Mouse (Mus musculus) cortical plate, adult 2 months (tissue): Measurements from ENCODE around the gene Chka. TPM values are rescaled to one million over a fixed set of nuclear protein-coding genes. Genes with fewer than 3 reads are reported as not detected.
A peak's percentile ranks its signal among the peaks of the same experiment; 100 is the strongest.

ENCODE experiments used
- H3K27ac ChIP-seq: fragments of 200-500 bp; 2 replicates; pipeline ENCODE4 v1.5.1; 2012; ENCODE audit warnings: low read length, control low read depth, inconsistent platforms; ENCODE audit not compliant: insufficient read depth
- H3K4me1 ChIP-seq: fragments of 200-500 bp; 2 replicates; pipeline ENCODE4 v1.6.1; 2011; ENCODE audit warnings: low read length; ENCODE audit not compliant: control insufficient read depth, insufficient read depth
- H3K4me3 ChIP-seq: fragments of 200-500 bp; 2 replicates; pipeline ENCODE4 v1.5.1; 2011; ENCODE audit warnings: mild to moderate bottlenecking, low read length, control low read depth; ENCODE audit not compliant: insufficient read depth
- CTCF ChIP-seq: fragments of 200-500 bp; IDR thresholded peaks from 2 replicates; pipeline ENCODE4 v1.5.1; 2011; ENCODE audit warnings: mild to moderate bottlenecking, control low read depth, low read length; ENCODE audit not compliant: insufficient read depth; ENCODE audit errors: extremely low read depth
- POLR2A ChIP-seq: fragments of 200-500 bp; IDR thresholded peaks from 2 replicates; pipeline ENCODE4 v1.6.1; 2011; ENCODE audit warnings: mild to moderate bottlenecking, low read length, control low read depth; ENCODE audit not compliant: insufficient read depth; ENCODE audit errors: extremely low read depth
- polyA plus RNA-seq: library from polyadenylated mRNA; depleted of rRNA; stranded (reverse); fragments of >200 nt; gene quantifications from 2 replicates; pipeline ENCODE4 v1.2.3, GENCODE M21; 2012

The Chka gene
- polyA plus RNA-seq, 1 experiment, result 134 TPM

GRCm38 (mm10) chr19:3897557-3897956 is 46.0 kb downstream of the Chka start:
- H3K27ac ChIP-seq, result no peak overlapping the region
- no peak overlapping the region for H3K4me3 ChIP-seq
- TF ChIP-seq CTCF (no peak), POLR2A (no peak)
- no peaks in the 10 kb centered on the region for H3K4me1 ChIP-seq

GRCm38 (mm10) chr19:3898952-3899351 is 47.4 kb downstream of the Chka start:
- no peak for TF ChIP-seq POLR2A
- no peak for TF ChIP-seq CTCF
- Histone ChIP-seq H3K27ac (no peak overlapping the region), H3K4me1 (no peaks in the 10 kb centered on the region), H3K4me3 (no peak overlapping the region)

DNA sequence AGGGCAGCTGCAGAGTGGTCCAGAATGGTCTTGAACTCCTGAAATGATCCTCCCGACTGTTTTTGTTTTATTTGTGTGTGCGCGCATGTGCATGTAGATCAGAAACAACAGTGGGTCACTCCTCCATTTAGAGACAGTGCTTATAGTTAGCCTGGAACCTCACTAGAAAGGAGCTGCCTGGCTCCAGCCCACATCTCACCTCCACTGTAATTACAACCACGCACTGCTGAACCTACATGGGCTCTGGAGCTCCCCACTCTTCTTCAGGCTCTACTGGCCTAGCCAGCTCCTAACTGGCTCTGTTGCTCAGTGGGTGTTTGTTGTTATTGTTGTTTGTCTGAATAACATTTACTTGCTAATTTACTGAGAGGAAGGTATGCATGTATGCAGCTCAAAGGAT is 48.0 kb downstream of the Chka start:
- Histone ChIP-seq H3K27ac (no peak overlapping the region), H3K4me1 (no peaks in the 10 kb centered on the region), H3K4me3 (no peak overlapping the region)
- TF ChIP-seq POLR2A, result no peak
- no peak for TF ChIP-seq CTCF

DNA sequence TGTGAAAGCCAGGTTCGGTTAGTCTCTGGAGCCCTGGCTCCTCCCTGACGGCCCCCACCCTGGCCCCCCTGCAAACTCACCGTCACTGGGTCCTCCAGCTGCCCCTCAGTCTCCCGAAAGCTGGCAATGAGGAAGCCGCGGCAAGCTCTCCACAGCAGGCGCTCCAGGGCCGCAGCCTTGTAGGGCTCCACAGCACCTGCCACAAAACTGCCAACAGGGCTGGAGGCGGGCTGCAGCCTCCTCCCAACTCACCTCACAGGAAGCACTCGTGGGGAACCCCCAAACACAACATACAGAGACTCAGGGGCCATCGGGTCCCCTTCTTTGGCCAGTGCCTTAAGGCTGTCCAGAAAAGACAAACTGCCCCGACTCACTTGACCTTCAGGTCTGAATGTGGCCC is 51.4 kb downstream of the Chka start:
- no peak overlapping the region for H3K27ac ChIP-seq
- TF ChIP-seq POLR2A, result no peak
- peaks cover 6% of the 10 kb centered on the region; the same call in 1 of the 2 replicates for H3K4me1 ChIP-seq

GRCm38 (mm10) chr19:3903648-3904362 is 52.2 kb downstream of the Chka start:
- no peak for TF ChIP-seq CTCF
- TF ChIP-seq POLR2A, result no peak
- Histone ChIP-seq H3K4me3 (no peak overlapping the region), H3K27ac (no peak overlapping the region), H3K4me1 (peaks cover 6% of the 10 kb centered on the region; the same call in 1 of the 2 replicates)

More for the DNA sequence above, 51.4 kb downstream of the Chka start:
- H3K4me3 ChIP-seq, result no peak overlapping the region

GRCm38 (mm10) chr19:3904363-3904675 is 52.7 kb downstream of the Chka start:
- no peak overlapping the region for H3K27ac ChIP-seq
- H3K4me3 ChIP-seq, result no peak overlapping the region
- TF ChIP-seq CTCF (no peak), POLR2A (no peak)
- H3K4me1 ChIP-seq, result peaks cover 6% of the 10 kb centered on the region; the same call in 1 of the 2 replicates

- Histone ChIP-seq H3K27ac (peak overlapping the region; percentile 94), H3K4me1 (peaks cover 6% of the 10 kb centered on the region; the same call in 1 of the 2 replicates), H3K4me3 (0 out of 2 replicates have a peak overlapping the region, but pooled peaks have one; percentile 19)
- no peak for TF ChIP-seq POLR2A
- TF ChIP-seq CTCF, result no peak
Observed at GRCm38 (mm10) chr19:3905261-3905969, 53.8 kb downstream of the Chka start.

DNA sequence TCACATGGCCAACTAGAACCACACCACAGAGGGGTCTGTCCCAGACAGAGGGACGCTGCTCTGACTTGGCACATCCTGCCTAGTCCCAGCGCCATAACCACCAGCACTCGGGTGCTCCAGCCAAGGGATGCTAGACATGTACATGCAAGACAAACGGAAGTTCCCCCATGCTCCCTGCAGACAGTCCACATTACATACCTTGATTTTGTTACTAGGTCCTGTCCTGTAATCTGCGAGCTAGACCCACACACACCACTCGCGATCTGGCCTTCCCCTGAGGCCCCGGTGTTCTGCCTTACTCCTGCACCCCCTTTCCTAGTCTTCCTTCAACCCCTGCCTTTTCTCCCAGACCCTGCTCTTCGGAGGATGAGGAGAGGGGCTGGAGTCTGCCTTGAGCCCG is 54.8 kb downstream of the Chka start:
- no peak for TF ChIP-seq CTCF
- TF ChIP-seq POLR2A, result no peak
- Histone ChIP-seq H3K27ac (no peak overlapping the region), H3K4me1 (peaks cover 6% of the 10 kb centered on the region; the same call in 1 of the 2 replicates), H3K4me3 (peak overlapping the region; percentile 54)

DNA sequence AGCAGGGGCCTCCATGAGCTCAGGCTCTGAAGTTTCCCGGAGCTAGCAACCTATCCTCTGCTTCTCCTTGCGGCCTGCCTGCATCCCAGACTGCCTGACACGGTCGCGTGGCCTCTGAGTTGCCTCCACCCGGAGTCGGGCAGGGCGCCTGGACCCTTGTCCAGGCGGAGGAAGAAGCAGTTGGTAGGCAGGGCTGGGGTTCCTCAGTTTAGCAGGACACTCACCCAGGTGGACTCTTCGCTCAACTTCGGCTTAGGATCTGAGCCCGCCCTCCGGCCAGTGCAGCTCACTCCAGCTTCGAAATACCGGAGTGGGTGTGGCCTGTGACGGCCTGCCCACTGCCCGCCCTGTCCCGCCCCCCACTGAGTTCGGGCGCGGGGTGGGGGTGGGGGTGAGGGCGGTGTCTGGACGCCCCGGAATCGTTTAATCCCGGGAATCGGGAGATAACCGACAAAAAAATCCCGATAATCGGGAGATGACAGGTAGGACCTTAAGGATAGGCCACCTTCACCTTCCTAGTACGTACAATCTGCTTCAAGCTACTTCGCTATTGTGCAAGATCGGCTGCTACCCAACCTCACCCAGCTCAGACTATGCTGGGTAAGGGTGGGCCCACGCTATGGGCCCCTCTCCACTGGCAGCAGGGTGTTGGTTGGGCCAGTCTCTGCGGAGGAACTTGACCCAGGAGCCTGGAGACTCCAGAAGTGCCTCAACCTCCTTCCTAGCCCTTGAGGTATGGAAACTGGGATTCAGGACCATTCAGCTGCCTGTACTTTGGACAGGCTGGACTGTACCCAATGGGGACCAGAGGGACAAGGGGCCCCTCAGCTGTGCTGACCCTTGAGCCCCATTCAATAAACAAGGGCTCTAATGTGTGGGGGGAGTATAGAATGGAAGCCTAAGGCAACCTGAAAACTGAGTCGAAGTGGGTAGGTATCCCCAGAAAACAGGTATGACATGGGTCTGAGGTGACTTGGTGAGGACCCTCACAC is 55.5 kb downstream of the Chka start, which contains the start of gene Tcirg1:
Gene Tcirg1, minus strand, starts transcription at position 339 of the 992 bp plus-strand sequence.
- TF ChIP-seq POLR2A, result peak; percentile 62; the same call in 1 of the 2 replicates
- TF ChIP-seq CTCF, result no peak
- no peak within 1 kb of the TSS for H3K27ac ChIP-seq
- H3K4me3 ChIP-seq, result peak within 1 kb of the TSS; percentile 54
- H3K4me1 ChIP-seq, result peaks cover 10% of the 10 kb centered on the region; the same call in 1 of the 2 replicates
